Mouse (Mus musculus): ENCODE measurements around the gene Slco2a1.

GRCm38 (mm10) chr9:103114326-103114725, 125.8 kb downstream of the Slco2a1 start:
- no peak for TF ChIP-seq EP300 (IDR thresholded peaks at IDR 0.05; ENCODE audit: low read depth)
- TF ChIP-seq CTCF (IDR thresholded peaks at IDR 0.05; ENCODE audit: low read depth): no peak

Measured in heart, postnatal 0 days (tissue).